Mouse (Mus musculus) heart, adult 9 months (tissue): Measurements from ENCODE around the gene Pold2.

Experiments used
- DNase-seq, 2 experiments: peaks; one replicate each; pipeline ENCODE4 v3.0.0; 2022; ENCODE audit warnings: low spot score in 2 of 2

The Pold2 gene

GRCm38 (mm10) chr11:5827931-5828330 is 50.2 kb downstream of the Pold2 start:
- no peak for DNase-seq

- DNase-seq: no peak
These were observed 52.7 kb downstream of the Pold2 start for GRCm38 (mm10) chr11:5825432-5825831.
